ENCODE assay signal across 15 mouse cellular contexts in the genomic region with DNA sequence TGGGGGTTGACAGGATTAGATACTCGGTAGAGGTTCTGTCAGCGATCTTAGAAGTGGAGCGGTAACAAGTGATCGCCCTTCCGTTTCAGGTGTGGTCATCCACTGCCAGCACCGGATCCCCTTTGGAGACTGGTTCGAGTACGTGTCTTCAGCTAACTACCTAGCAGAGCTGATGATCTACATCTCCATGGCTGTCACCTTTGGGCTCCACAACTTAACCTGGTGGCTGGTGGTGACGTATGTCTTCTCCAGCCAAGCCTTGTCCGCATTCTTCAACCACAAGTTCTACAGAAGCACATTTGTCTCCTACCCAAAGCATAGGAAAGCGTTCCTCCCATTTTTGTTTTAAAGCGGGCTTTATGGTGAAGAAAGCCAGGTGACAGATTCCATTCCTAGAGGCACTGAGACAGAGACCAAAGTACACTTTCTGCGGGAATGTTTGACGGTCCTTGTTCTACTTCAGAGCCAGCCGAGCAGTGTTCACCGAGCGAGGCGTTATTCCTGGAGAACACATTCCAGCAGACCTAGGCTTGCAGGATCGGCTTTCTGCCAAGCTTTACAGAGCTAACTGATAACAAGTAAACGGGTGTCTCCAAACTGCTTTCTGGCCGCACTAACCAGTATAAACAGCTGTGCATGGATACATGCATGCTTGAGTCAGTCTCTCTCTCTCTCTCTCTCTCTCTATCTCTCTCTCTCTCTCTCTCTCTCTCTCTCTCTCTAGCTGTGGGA. TPM values are rescaled to one million over a fixed set of nuclear protein-coding genes. Genes with fewer than 3 reads are reported as not detected.
DNase-seq lines count a peak whose midpoint lies in the region; ATAC-seq lines count a peak whose summit lies in the region.
"Had no signal": no experiment of that assay in that cellular context is flagged by ENCODE, and none has a peak within 500 bp of the region (broad histone marks: within the 10 kb centered on the region; RNA-seq: fewer than 3 reads in every experiment).

No protein-coding gene starts in this region.

- no peaks in the 10 kb centered on the region for H3K27me3 ChIP-seq in embryonic facial prominence, embryonic 14.5 days (replicated peaks; ENCODE audit: control insufficient read depth, insufficient read depth, low read length)
- no peaks in the 10 kb centered on the region for H3K27me3 ChIP-seq in embryonic facial prominence, embryonic 10.5 days (replicated peaks; ENCODE audit: low read depth, poor library complexity, severe bottlenecking)
- H3K27me3 ChIP-seq in lung, embryonic 16.5 days (ENCODE audit: control insufficient read depth, insufficient read depth, low read depth, low read length): no peaks in the 10 kb centered on the region
- no peaks in the 10 kb centered on the region for H3K27me3 ChIP-seq in forebrain, embryonic 12.5 days
- H3K27me3 ChIP-seq: Patski had no signal

- H3K9ac ChIP-seq in embryonic facial prominence, embryonic 14.5 days (ENCODE audit: low read depth, low read length): no peak overlapping the region
- H3K9ac ChIP-seq in lung, embryonic 16.5 days (ENCODE audit: low read length): no peak overlapping the region
- H3K9ac ChIP-seq in forebrain, embryonic 12.5 days: no peak overlapping the region
- H3K9ac ChIP-seq: liver, postnatal 0 days had no signal

- no peak overlapping the region for H3K4me3 ChIP-seq in embryonic facial prominence, embryonic 14.5 days (ENCODE audit: low read depth, low read length)
- no peak overlapping the region for H3K4me3 ChIP-seq in embryonic facial prominence, embryonic 10.5 days
- no peak overlapping the region for H3K4me3 ChIP-seq in lung, embryonic 16.5 days (ENCODE audit: low read length)
- no peak overlapping the region for H3K4me3 ChIP-seq in forebrain, embryonic 12.5 days (replicated peaks)
- H3K4me3 ChIP-seq: heart, adult 2 months had no signal

- peaks cover 48% of the 10 kb centered on the region for H3K36me3 ChIP-seq in embryonic facial prominence, embryonic 14.5 days (ENCODE audit: control insufficient read depth, insufficient read depth, low read length)
- peaks cover 55% of the 10 kb centered on the region for H3K36me3 ChIP-seq in embryonic facial prominence, embryonic 10.5 days (replicated peaks)
- H3K36me3 ChIP-seq in lung, embryonic 16.5 days (ENCODE audit: control insufficient read depth, insufficient read depth, low read length): peaks cover 17% of the 10 kb centered on the region
- peaks cover 17% of the 10 kb centered on the region for H3K36me3 ChIP-seq in forebrain, embryonic 12.5 days (replicated peaks)

- no peak overlapping the region for H3K27ac ChIP-seq in embryonic facial prominence, embryonic 14.5 days (replicated peaks; ENCODE audit: low read depth, low read length)
- no peak overlapping the region for H3K27ac ChIP-seq in embryonic facial prominence, embryonic 10.5 days (replicated peaks)
- H3K27ac ChIP-seq in lung, embryonic 16.5 days (ENCODE audit: low read length): peak overlapping the region; percentile 41; the same call in 1 of the 2 replicates
- no peak overlapping the region for H3K27ac ChIP-seq in forebrain, embryonic 12.5 days
- H3K27ac ChIP-seq: heart, adult 2 months had no signal

- H3K9me3 ChIP-seq in embryonic facial prominence, embryonic 14.5 days (ENCODE audit: control insufficient read depth, low read length): no peaks in the 10 kb centered on the region; the same call in 1 of the 2 replicates
- H3K9me3 ChIP-seq in embryonic facial prominence, embryonic 10.5 days: no peaks in the 10 kb centered on the region; the same call in 1 of the 2 replicates
- H3K9me3 ChIP-seq in lung, embryonic 16.5 days (ENCODE audit: control insufficient read depth, low read length): no peaks in the 10 kb centered on the region; the same call in 1 of the 2 replicates
- no peaks in the 10 kb centered on the region for H3K9me3 ChIP-seq in forebrain, embryonic 12.5 days

- no peaks in the 10 kb centered on the region for H3K4me1 ChIP-seq in embryonic facial prominence, embryonic 14.5 days (ENCODE audit: control insufficient read depth, insufficient read depth, low read length)
- H3K4me1 ChIP-seq in embryonic facial prominence, embryonic 10.5 days: no peaks in the 10 kb centered on the region
- H3K4me1 ChIP-seq in lung, embryonic 16.5 days (replicated peaks; ENCODE audit: control insufficient read depth, insufficient read depth, low read length): peaks cover 4% of the 10 kb centered on the region; the same call in 1 of the 2 replicates
- no peaks in the 10 kb centered on the region for H3K4me1 ChIP-seq in forebrain, embryonic 12.5 days

- peak; percentile 40 for DNase-seq in embryonic facial prominence, embryonic 14.5 days (ENCODE audit: low spot score)
- DNase-seq in embryonic facial prominence, embryonic 10.5 days (ENCODE audit: low spot score): no peak
- no peak for DNase-seq in lung, postnatal 4 days
- DNase-seq in kidney, adult 9 months: peak; percentile 17
- peak; percentile 82 for DNase-seq in yolk sac, embryonic 10.5 days (ENCODE audit: low spot score)
- DNase-seq in natural killer cell, adult 2 months (ENCODE audit: low spot score in 2 of 2): no peak
- DNase-seq: cerebellum, postnatal 10 days; layer of hippocampus, adult 9-11 months; liver, postnatal 0 days; midbrain, embryonic 14.5 days; thymus, postnatal 14 days had no signal

- no peak for ATAC-seq in embryonic facial prominence, embryonic 14.5 days (ENCODE audit: low read depth)
- peak; percentile 84 for ATAC-seq in lung, embryonic 16.5 days (ENCODE audit: low read depth)
- no peak for ATAC-seq in forebrain, embryonic 12.5 days (ENCODE audit: low FRiP score)
- ATAC-seq: liver, postnatal 0 days; Patski had no signal

- WGBS in embryonic facial prominence, embryonic 14.5 days: 90% methylated on average over 21 of the region's 21 CpGs
- WGBS in embryonic facial prominence, embryonic 10.5 days: 94% methylated on average over 21 of the region's 21 CpGs
- WGBS in lung, embryonic 16.5 days: 61% methylated on average over 21 of the region's 21 CpGs
- WGBS in forebrain, embryonic 12.5 days: 96% methylated on average over 21 of the region's 21 CpGs

- H3K4me2 ChIP-seq in embryonic facial prominence, embryonic 14.5 days (ENCODE audit: low read depth, low read length): no peak overlapping the region
- H3K4me2 ChIP-seq in lung, embryonic 16.5 days (ENCODE audit: low read depth, low read length): no peak overlapping the region
- no peak overlapping the region for H3K4me2 ChIP-seq in forebrain, embryonic 12.5 days

RNA-seq across cellular contexts. Expression of gene Srd5a3, which starts 14.5 kb away (rescaled TPM):
- polyA plus RNA-seq in embryonic facial prominence, embryonic 14.5 days (2014; fragmentation: Nextera tagmentation; extraction: Ambion mirVana): 27.6 and 31.0 TPM in 2 replicates
- polyA plus RNA-seq in embryonic facial prominence, embryonic 10.5 days (2016; fragmentation: Nextera tagmentation; extraction: Ambion mirVana): 25.1 and 26.2 TPM in 2 replicates
- polyA plus RNA-seq in lung, embryonic 16.5 days (2015; fragmentation: Nextera tagmentation; extraction: Ambion mirVana): 45.8 and 46.5 TPM in 2 replicates
- 15.7 and 16.5 TPM in 2 replicates for polyA plus RNA-seq in forebrain, embryonic 12.5 days (2016; fragmentation: Nextera tagmentation; extraction: Ambion mirVana)

RNA-seq across cellular contexts. Expression of gene Tmem165, which starts 29.1 kb away (rescaled TPM):
- 126 and 130 TPM in 2 replicates for polyA plus RNA-seq in embryonic facial prominence, embryonic 14.5 days (2014; fragmentation: Nextera tagmentation; extraction: Ambion mirVana)
- polyA plus RNA-seq in embryonic facial prominence, embryonic 10.5 days (2016; fragmentation: Nextera tagmentation; extraction: Ambion mirVana): 74.0 and 74.1 TPM in 2 replicates
- 87.9 and 89.3 TPM in 2 replicates for polyA plus RNA-seq in lung, embryonic 16.5 days (2015; fragmentation: Nextera tagmentation; extraction: Ambion mirVana)
- 85.3 and 88.6 TPM in 2 replicates for polyA plus RNA-seq in forebrain, embryonic 12.5 days (2016; fragmentation: Nextera tagmentation; extraction: Ambion mirVana)

Comparison
In these comparisons a context has a peak if more than half of its experiments do, and no peak if none do; other contexts are left out.
1. DNase-seq: peak in embryonic facial prominence, embryonic 14.5 days (single experiment), kidney, adult 9 months (single experiment) and yolk sac, embryonic 10.5 days (single experiment); none in embryonic facial prominence, embryonic 10.5 days (single experiment), lung, postnatal 4 days (0 of 2) and natural killer cell, adult 2 months (0 of 2).